Mouse (Mus musculus): ENCODE measurements at regions not wholly inside any gene's neighbourhood (a gene's known extent, or its start where the extent isn't known, plus 50 kb on each side); places are given as distances from the start of the nearest gene placed in this dataset.

DNA sequence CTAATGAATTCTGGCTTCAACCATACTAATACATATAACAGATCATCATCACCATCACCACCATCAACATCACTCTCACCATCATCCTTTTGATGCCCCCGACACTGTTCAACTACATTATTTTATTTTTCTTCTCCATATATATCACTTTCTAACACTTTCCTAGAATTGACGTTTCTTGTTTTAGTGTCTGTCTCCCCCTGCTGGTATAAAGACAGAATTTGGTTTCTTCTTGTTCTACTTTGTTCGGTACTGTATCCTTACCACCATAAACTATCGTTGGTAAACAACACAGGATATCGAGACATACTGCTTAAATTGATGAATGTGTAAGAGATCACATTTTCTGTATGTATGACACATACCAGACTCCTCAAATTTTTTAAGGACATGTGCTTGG is 92.5 kb upstream of the Tab3 start:
- no peak for DNase-seq

DNA sequence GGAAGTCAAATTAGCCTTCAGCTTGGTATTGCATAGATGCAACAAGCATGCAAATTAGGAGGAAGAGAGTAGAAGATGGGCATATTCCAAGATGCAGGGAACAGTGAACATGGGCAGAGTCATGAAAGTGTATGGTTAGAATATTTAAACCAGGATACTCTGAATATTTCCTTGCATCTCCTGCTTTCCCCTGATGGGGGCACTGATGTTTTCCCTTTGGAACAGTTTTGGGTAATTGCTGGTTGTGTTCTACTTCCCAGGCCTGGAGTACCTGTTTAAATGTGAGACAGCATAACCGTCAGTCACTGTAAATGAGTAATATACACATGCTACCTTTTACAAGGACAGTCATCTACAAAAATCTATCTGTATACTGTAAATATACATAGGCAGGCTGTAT is 76.9 kb upstream of the Tab3 start:
- peak; percentile 1 for DNase-seq
